Mouse (Mus musculus): ENCODE data around the gene S100a10. TPM values are rescaled to one million over a fixed set of nuclear protein-coding genes. Genes with fewer than 3 reads are reported as not detected.

The S100a10 gene
- polyA plus RNA-seq, 1 experiment from 2014 or later = 224 TPM

- Histone ChIP-seq H3K36me3 (replicated peaks; ENCODE audit: control insufficient read depth, insufficient read depth, low read depth, low read length) (no peaks in the 10 kb centered on the region), H3K4me3 (ENCODE audit: low read depth, low read length) (no peak overlapping the region), H3K9ac (replicated peaks; ENCODE audit: low read length) (no peak overlapping the region), H3K27ac (replicated peaks; ENCODE audit: low read depth, low read length) (no peak overlapping the region), H3K9me3 (replicated peaks; ENCODE audit: control insufficient read depth, low read length) (no peaks in the 10 kb centered on the region), H3K4me1 (ENCODE audit: control insufficient read depth, insufficient read depth, low read length) (no peaks in the 10 kb centered on the region), H3K27me3 (ENCODE audit: control insufficient read depth, insufficient read depth, low read length) (no peaks in the 10 kb centered on the region), H3K4me2 (ENCODE audit: low read depth, low read length) (no peak overlapping the region)
- 82% methylated on average over 2 of the region's 2 CpGs for WGBS
- no peak for ATAC-seq (replicated peaks; ENCODE audit: insufficient number of reproducible peaks, low FRiP score, low TSS enrichment, low read depth)
- no peak for DNase-seq (ENCODE audit: low spot score)
These were observed 7.5 kb downstream of the S100a10 start for GRCm38 (mm10) chr3:93562372-93562771.

GRCm38 (mm10) chr3:93563216-93563615 is 8.3 kb downstream of the S100a10 start:
- no peaks in the 10 kb centered on the region for H3K9me3 ChIP-seq (replicated peaks; ENCODE audit: control insufficient read depth, low read length)
- DNase-seq (ENCODE audit: low spot score) (no peak), ATAC-seq (replicated peaks; ENCODE audit: insufficient number of reproducible peaks, low FRiP score, low TSS enrichment, low read depth) (no peak)
- H3K36me3 ChIP-seq (replicated peaks; ENCODE audit: control insufficient read depth, insufficient read depth, low read depth, low read length) = no peaks in the 10 kb centered on the region
- no peaks in the 10 kb centered on the region for H3K4me1 ChIP-seq (ENCODE audit: control insufficient read depth, insufficient read depth, low read length)
- no peak overlapping the region for H3K4me2 ChIP-seq (ENCODE audit: low read depth, low read length)
- no peak overlapping the region for H3K4me3 ChIP-seq (ENCODE audit: low read depth, low read length)
- H3K27ac ChIP-seq (replicated peaks; ENCODE audit: low read depth, low read length) = no peak overlapping the region
- no peaks in the 10 kb centered on the region for H3K27me3 ChIP-seq (ENCODE audit: control insufficient read depth, insufficient read depth, low read length)
- H3K9ac ChIP-seq (replicated peaks; ENCODE audit: low read length) = no peak overlapping the region
- 96% methylated on average over 4 of the region's 4 CpGs for whole genome bisulfite sequencing

- Histone ChIP-seq H3K27ac (replicated peaks; ENCODE audit: low read depth, low read length) (no peak overlapping the region), H3K36me3 (replicated peaks; ENCODE audit: control insufficient read depth, insufficient read depth, low read depth, low read length) (no peaks in the 10 kb centered on the region), H3K4me3 (ENCODE audit: low read depth, low read length) (no peak overlapping the region), H3K9ac (replicated peaks; ENCODE audit: low read length) (no peak overlapping the region), H3K4me2 (ENCODE audit: low read depth, low read length) (no peak overlapping the region), H3K9me3 (replicated peaks; ENCODE audit: control insufficient read depth, low read length) (no peaks in the 10 kb centered on the region), H3K27me3 (ENCODE audit: control insufficient read depth, insufficient read depth, low read length) (no peaks in the 10 kb centered on the region), H3K4me1 (ENCODE audit: control insufficient read depth, insufficient read depth, low read length) (no peaks in the 10 kb centered on the region)
- 95% methylated on average over 3 of the region's 3 CpGs for WGBS
- no peak for DNase-seq (ENCODE audit: low spot score)
- ATAC-seq (replicated peaks; ENCODE audit: insufficient number of reproducible peaks, low FRiP score, low TSS enrichment, low read depth) = no peak
These were observed 12.0 kb downstream of the S100a10 start for GRCm38 (mm10) chr3:93566892-93567291.

- 81% methylated on average over 6 of the region's 6 CpGs for WGBS
- no peak for ATAC-seq (replicated peaks; ENCODE audit: insufficient number of reproducible peaks, low FRiP score, low TSS enrichment, low read depth)
- Histone ChIP-seq H3K36me3 (replicated peaks; ENCODE audit: control insufficient read depth, insufficient read depth, low read depth, low read length) (no peaks in the 10 kb centered on the region), H3K4me1 (ENCODE audit: control insufficient read depth, insufficient read depth, low read length) (no peaks in the 10 kb centered on the region), H3K9me3 (replicated peaks; ENCODE audit: control insufficient read depth, low read length) (no peaks in the 10 kb centered on the region), H3K9ac (replicated peaks; ENCODE audit: low read length) (no peak overlapping the region), H3K4me2 (ENCODE audit: low read depth, low read length) (no peak overlapping the region), H3K4me3 (ENCODE audit: low read depth, low read length) (no peak overlapping the region), H3K27me3 (ENCODE audit: control insufficient read depth, insufficient read depth, low read length) (no peaks in the 10 kb centered on the region), H3K27ac (replicated peaks; ENCODE audit: low read depth, low read length) (no peak overlapping the region)
- DNase-seq (ENCODE audit: low spot score) = no peak
These were observed 12.8 kb downstream of the S100a10 start for GRCm38 (mm10) chr3:93567721-93568120.

- DNase-seq (ENCODE audit: low spot score) (no peak), ATAC-seq (replicated peaks; ENCODE audit: insufficient number of reproducible peaks, low FRiP score, low TSS enrichment, low read depth) (no peak)
- Histone ChIP-seq H3K4me3 (ENCODE audit: low read depth, low read length) (no peak overlapping the region), H3K9ac (replicated peaks; ENCODE audit: low read length) (no peak overlapping the region), H3K9me3 (replicated peaks; ENCODE audit: control insufficient read depth, low read length) (no peaks in the 10 kb centered on the region), H3K4me2 (ENCODE audit: low read depth, low read length) (no peak overlapping the region), H3K27me3 (ENCODE audit: control insufficient read depth, insufficient read depth, low read length) (no peaks in the 10 kb centered on the region), H3K36me3 (replicated peaks; ENCODE audit: control insufficient read depth, insufficient read depth, low read depth, low read length) (no peaks in the 10 kb centered on the region), H3K27ac (replicated peaks; ENCODE audit: low read depth, low read length) (no peak overlapping the region), H3K4me1 (ENCODE audit: control insufficient read depth, insufficient read depth, low read length) (no peaks in the 10 kb centered on the region)
- 71% methylated on average over 7 of the region's 7 CpGs for WGBS
These were observed 13.7 kb downstream of the S100a10 start for GRCm38 (mm10) chr3:93568428-93569040.

- no peak for ATAC-seq (replicated peaks; ENCODE audit: insufficient number of reproducible peaks, low FRiP score, low TSS enrichment, low read depth)
- no peaks in the 10 kb centered on the region for H3K27me3 ChIP-seq (ENCODE audit: control insufficient read depth, insufficient read depth, low read length)
- H3K9me3 ChIP-seq (replicated peaks; ENCODE audit: control insufficient read depth, low read length) = no peaks in the 10 kb centered on the region
- no peak overlapping the region for H3K4me2 ChIP-seq (ENCODE audit: low read depth, low read length)
- DNase-seq (ENCODE audit: low spot score) = no peak
- WGBS = 70% methylated on average over 2 of the region's 2 CpGs
- H3K27ac ChIP-seq (replicated peaks; ENCODE audit: low read depth, low read length) = no peak overlapping the region
- no peak overlapping the region for H3K4me3 ChIP-seq (ENCODE audit: low read depth, low read length)
- no peaks in the 10 kb centered on the region for H3K36me3 ChIP-seq (replicated peaks; ENCODE audit: control insufficient read depth, insufficient read depth, low read depth, low read length)
- no peak overlapping the region for H3K9ac ChIP-seq (replicated peaks; ENCODE audit: low read length)
- no peaks in the 10 kb centered on the region for H3K4me1 ChIP-seq (ENCODE audit: control insufficient read depth, insufficient read depth, low read length)
These were observed 14.2 kb downstream of the S100a10 start for GRCm38 (mm10) chr3:93569046-93569445.

- no peaks in the 10 kb centered on the region for H3K9me3 ChIP-seq (replicated peaks; ENCODE audit: control insufficient read depth, low read length)
- H3K4me2 ChIP-seq (ENCODE audit: low read depth, low read length) = no peak overlapping the region
- no peaks in the 10 kb centered on the region for H3K27me3 ChIP-seq (ENCODE audit: control insufficient read depth, insufficient read depth, low read length)
- WGBS = 68% methylated on average over 5 of the region's 5 CpGs
- ATAC-seq (replicated peaks; ENCODE audit: insufficient number of reproducible peaks, low FRiP score, low TSS enrichment, low read depth) (no peak), DNase-seq (ENCODE audit: low spot score) (no peak)
- no peaks in the 10 kb centered on the region for H3K4me1 ChIP-seq (ENCODE audit: control insufficient read depth, insufficient read depth, low read length)
- H3K36me3 ChIP-seq (replicated peaks; ENCODE audit: control insufficient read depth, insufficient read depth, low read depth, low read length) = no peaks in the 10 kb centered on the region
- H3K27ac ChIP-seq (replicated peaks; ENCODE audit: low read depth, low read length) = no peak overlapping the region
- no peak overlapping the region for H3K4me3 ChIP-seq (ENCODE audit: low read depth, low read length)
- H3K9ac ChIP-seq (replicated peaks; ENCODE audit: low read length) = no peak overlapping the region
These were observed 17.3 kb downstream of the S100a10 start for GRCm38 (mm10) chr3:93572058-93572791.

GRCm38 (mm10) chr3:93579317-93580038 is 24.6 kb downstream of the S100a10 start:
- DNase-seq (ENCODE audit: low spot score) = no peak
- WGBS = 76% methylated on average over 6 of the region's 6 CpGs

More at GRCm38 (mm10) chr3:93579317-93580038, 24.6 kb downstream of the S100a10 start:
- no peak overlapping the region for H3K9ac ChIP-seq (replicated peaks; ENCODE audit: low read length)
- no peak for ATAC-seq (replicated peaks; ENCODE audit: insufficient number of reproducible peaks, low FRiP score, low TSS enrichment, low read depth)
- no peak overlapping the region for H3K4me3 ChIP-seq (ENCODE audit: low read depth, low read length)
- no peaks in the 10 kb centered on the region for H3K9me3 ChIP-seq (replicated peaks; ENCODE audit: control insufficient read depth, low read length)
- no peaks in the 10 kb centered on the region for H3K27me3 ChIP-seq (ENCODE audit: control insufficient read depth, insufficient read depth, low read length)
- H3K36me3 ChIP-seq (replicated peaks; ENCODE audit: control insufficient read depth, insufficient read depth, low read depth, low read length) = no peaks in the 10 kb centered on the region
- H3K4me1 ChIP-seq (ENCODE audit: control insufficient read depth, insufficient read depth, low read length) = no peaks in the 10 kb centered on the region
- H3K4me2 ChIP-seq (ENCODE audit: low read depth, low read length) = no peak overlapping the region
- no peak overlapping the region for H3K27ac ChIP-seq (replicated peaks; ENCODE audit: low read depth, low read length)
